Mouse (Mus musculus) stomach, postnatal 0 days (tissue): Measurements from ENCODE around the gene Gas2. TPM values are rescaled to one million over a fixed set of nuclear protein-coding genes. Genes with fewer than 3 reads are reported as not detected.
A peak's percentile ranks its signal among the peaks of the same experiment; 100 is the strongest.

Experiments used
- ATAC-seq: fragments of 200-750 bp; cut with Nextera tagmentation; 2 replicates; pipeline ENCODE4 v1.8.0; 2017; ENCODE audit not compliant: low FRiP score, low TSS enrichment
- DNase-seq: peaks from one replicate; pipeline ENCODE4 v3.0.0-alpha.2; 2016; ENCODE audit warnings: low spot score
- H3K27ac ChIP-seq: fragments of 300-500 bp; sonication (generic); replicated peaks from 2 replicates; pipeline ENCODE4 v1.5.1; 2014; ENCODE audit warnings: mild to moderate bottlenecking, control low read depth
- H3K27me3 ChIP-seq: fragments of 300-500 bp; sonication (generic); 2 replicates; pipeline ENCODE4 v1.6.1; 2014; ENCODE audit warnings: low read length; ENCODE audit not compliant: control insufficient read depth, insufficient read depth
- H3K36me3 ChIP-seq: fragments of 300-500 bp; sonication (generic); 2 replicates; pipeline ENCODE4 v1.6.1; 2014; ENCODE audit warnings: low read length, mixed read lengths; ENCODE audit not compliant: control insufficient read depth, insufficient read depth
- H3K4me1 ChIP-seq: fragments of 300-500 bp; sonication (generic); replicated peaks from 2 replicates; pipeline ENCODE4 v1.6.1; 2014; ENCODE audit warnings: antibody characterized with exemption; ENCODE audit not compliant: control insufficient read depth, insufficient read depth
- H3K4me2 ChIP-seq: fragments of 300-500 bp; sonication (generic); replicated peaks from 2 replicates; pipeline ENCODE4 v1.6.1; 2014; ENCODE audit warnings: low read depth, mild to moderate bottlenecking, control low read depth, moderate library complexity
- H3K4me3 ChIP-seq: fragments of 300-500 bp; sonication (generic); 2 replicates; pipeline ENCODE4 v1.5.1; 2014; ENCODE audit warnings: low read depth, low read length, control low read depth
- H3K9ac ChIP-seq: fragments of 300-500 bp; sonication (generic); 2 replicates; pipeline ENCODE4 v1.6.1; 2014; ENCODE audit warnings: mild to moderate bottlenecking, low read length, control low read depth, mixed read lengths
- H3K9me3 ChIP-seq: fragments of 300-500 bp; sonication (generic); 2 replicates; pipeline ENCODE4 v1.6.1; 2016; ENCODE audit warnings: low read length; ENCODE audit not compliant: control insufficient read depth
- CTCF ChIP-seq: IDR thresholded peaks from 2 replicates; pipeline ENCODE4 v1.5.1; 2016; ENCODE audit warnings: antibody characterized with exemption, low read depth, mild to moderate bottlenecking, moderate library complexity
- EP300 ChIP-seq: optimal IDR thresholded peaks from 2 replicates; pipeline ENCODE3; 2016; ENCODE audit warnings: antibody characterized with exemption
- WGBS: fragments of 180-500 bp; shearing (Covaris S2); extraction: QIAGEN DNeasy Blood & Tissue Kit; methylation state at CpG from one replicate; pipeline ENCODE4 v1.1.7; 2014; 5-methylcytosine and 5-hydroxymethylcytosine counted together
- polyA plus RNA-seq: library from polyadenylated mRNA; unstranded; fragments of >200 nt; fragmentation: Nextera tagmentation; extraction: Ambion mirVana; gene quantifications from 2 replicates; pipeline ENCODE4 v1.2.1, GENCODE M21; 2015

Gene Gas2
- polyA plus RNA-seq, 1 experiment from 2014 or later, result 5.0 TPM

GRCm38 (mm10) chr7:51889601-51890000 is 27.8 kb downstream of the Gas2 start:
- DNase-seq (no peak), ATAC-seq (0 out of 2 replicates have a peak, but pooled peaks have one; percentile 57)
- H3K4me3 ChIP-seq, result no peak overlapping the region
- H3K9me3 ChIP-seq, result no peaks in the 10 kb centered on the region
- no peaks in the 10 kb centered on the region for H3K27me3 ChIP-seq
- no peak overlapping the region for H3K9ac ChIP-seq
- no peaks in the 10 kb centered on the region for H3K4me1 ChIP-seq
- H3K36me3 ChIP-seq, result no peaks in the 10 kb centered on the region
- no peak for TF ChIP-seq EP300
- TF ChIP-seq CTCF, result no peak
- H3K4me2 ChIP-seq, result no peak overlapping the region
- H3K27ac ChIP-seq, result no peak overlapping the region
- WGBS, result 73% methylated on average over 7 of the region's 7 CpGs

- WGBS, result 96% methylated on average over 1 of the region's 1 CpGs
- no peak overlapping the region for H3K4me3 ChIP-seq
- no peak overlapping the region for H3K4me2 ChIP-seq
- peak; percentile 63 for ATAC-seq
- no peak for DNase-seq
- H3K4me1 ChIP-seq, result no peaks in the 10 kb centered on the region
- H3K9me3 ChIP-seq, result no peaks in the 10 kb centered on the region
- H3K9ac ChIP-seq, result no peak overlapping the region
- H3K36me3 ChIP-seq, result no peaks in the 10 kb centered on the region
- 0 out of 2 replicates have a peak overlapping the region, but pooled peaks have one; percentile 18 for H3K27ac ChIP-seq
- H3K27me3 ChIP-seq, result no peaks in the 10 kb centered on the region
- TF ChIP-seq CTCF (no peak), EP300 (no peak)
Measured at GRCm38 (mm10) chr7:51892224-51892965, 30.6 kb downstream of the Gas2 start.

GRCm38 (mm10) chr7:51893008-51893407 is 31.2 kb downstream of the Gas2 start:
- no peak overlapping the region for H3K9ac ChIP-seq
- TF ChIP-seq EP300 (no peak), CTCF (no peak)
- no peaks in the 10 kb centered on the region for H3K9me3 ChIP-seq
- peak; percentile 85 for ATAC-seq
- WGBS, result 73% methylated on average over 4 of the region's 4 CpGs
- no peaks in the 10 kb centered on the region for H3K27me3 ChIP-seq
- no peaks in the 10 kb centered on the region for H3K4me1 ChIP-seq
- no peak overlapping the region for H3K27ac ChIP-seq
- no peaks in the 10 kb centered on the region for H3K36me3 ChIP-seq
- peak; percentile 44 for DNase-seq
- no peak overlapping the region for H3K4me3 ChIP-seq
- no peak overlapping the region for H3K4me2 ChIP-seq

GRCm38 (mm10) chr7:51894133-51894801 is 32.5 kb downstream of the Gas2 start:
- no peaks in the 10 kb centered on the region for H3K27me3 ChIP-seq
- no peaks in the 10 kb centered on the region for H3K9me3 ChIP-seq
- no peak for ATAC-seq
- H3K4me1 ChIP-seq, result no peaks in the 10 kb centered on the region
- no peak overlapping the region for H3K9ac ChIP-seq
- no peak overlapping the region for H3K27ac ChIP-seq
- TF ChIP-seq EP300 (no peak), CTCF (no peak)
- WGBS, result 72% methylated on average over 4 of the region's 4 CpGs
- no peak overlapping the region for H3K4me3 ChIP-seq
- no peaks in the 10 kb centered on the region for H3K36me3 ChIP-seq
- H3K4me2 ChIP-seq, result no peak overlapping the region
- no peak for DNase-seq

GRCm38 (mm10) chr7:51894939-51895338 is 33.1 kb downstream of the Gas2 start:
- TF ChIP-seq CTCF (no peak), EP300 (no peak)
- H3K4me1 ChIP-seq, result no peaks in the 10 kb centered on the region
- H3K4me2 ChIP-seq, result no peak overlapping the region
- WGBS, result 64% methylated on average over 2 of the region's 2 CpGs
- no peaks in the 10 kb centered on the region for H3K27me3 ChIP-seq
- no peak for DNase-seq
- H3K9ac ChIP-seq, result no peak overlapping the region
- no peak overlapping the region for H3K4me3 ChIP-seq
- no peak overlapping the region for H3K27ac ChIP-seq
- ATAC-seq, result no peak
- no peaks in the 10 kb centered on the region for H3K36me3 ChIP-seq
- H3K9me3 ChIP-seq, result no peaks in the 10 kb centered on the region

- no peak for DNase-seq
- no peaks in the 10 kb centered on the region for H3K36me3 ChIP-seq
- ATAC-seq, result no peak
- H3K9ac ChIP-seq, result no peak overlapping the region
- H3K4me1 ChIP-seq, result no peaks in the 10 kb centered on the region
- H3K4me2 ChIP-seq, result no peak overlapping the region
- 65% methylated on average over 6 of the region's 6 CpGs for WGBS
- H3K9me3 ChIP-seq, result no peaks in the 10 kb centered on the region
- no peaks in the 10 kb centered on the region for H3K27me3 ChIP-seq
- H3K4me3 ChIP-seq, result no peak overlapping the region
- TF ChIP-seq EP300, result no peak
- no peak for TF ChIP-seq CTCF
- no peak overlapping the region for H3K27ac ChIP-seq
Measured at GRCm38 (mm10) chr7:51899066-51899465, 37.3 kb downstream of the Gas2 start.
